ENCODE assay signal across 15 mouse cellular contexts in the genomic region with DNA sequence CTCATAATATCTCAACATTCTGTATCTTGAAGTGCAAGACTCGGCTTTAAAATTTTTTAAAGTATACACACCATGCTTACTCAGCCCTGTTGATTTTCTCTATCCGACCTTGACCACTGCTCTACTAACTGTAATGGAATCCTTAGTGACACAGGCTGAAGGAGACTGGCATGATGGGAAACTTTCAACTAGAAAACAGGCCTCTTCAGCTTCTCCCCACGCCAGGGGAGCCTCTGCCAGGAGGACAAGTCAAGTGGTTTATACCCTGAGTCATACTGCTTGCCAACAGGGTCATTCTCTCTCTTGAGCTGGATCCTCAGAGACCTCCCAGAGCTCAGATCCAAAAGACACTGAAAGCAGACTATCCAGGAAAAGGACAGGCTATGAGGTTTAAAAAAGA.
A peak's percentile ranks its signal among the peaks of the same experiment; 100 is the strongest.
DNase-seq lines count a peak whose midpoint lies in the region; ATAC-seq lines count a peak whose summit lies in the region.
"Had no signal": no experiment of that assay in that cellular context is flagged by ENCODE, and none has a peak within 500 bp of the region (broad histone marks: within the 10 kb centered on the region; RNA-seq: fewer than 3 reads in every experiment).

No protein-coding gene starts in this region.

- H3K27me3 ChIP-seq in forebrain, embryonic 10.5 days (ENCODE audit: poor library complexity, severe bottlenecking) = no peaks in the 10 kb centered on the region
- H3K27me3 ChIP-seq in forebrain, embryonic 12.5 days = no peaks in the 10 kb centered on the region
- no peaks in the 10 kb centered on the region for H3K27me3 ChIP-seq in kidney, embryonic 16.5 days (ENCODE audit: insufficient read depth, low read length)
- no peaks in the 10 kb centered on the region for H3K27me3 ChIP-seq in hindbrain, embryonic 14.5 days (ENCODE audit: control insufficient read depth, insufficient read depth, low read length)
- H3K27me3 ChIP-seq: stomach, embryonic 15.5 days had no signal

- H3K4me1 ChIP-seq in forebrain, embryonic 10.5 days = peaks cover 43% of the 10 kb centered on the region
- H3K4me1 ChIP-seq in forebrain, embryonic 12.5 days = peaks cover 36% of the 10 kb centered on the region
- H3K4me1 ChIP-seq in kidney, embryonic 16.5 days (ENCODE audit: insufficient read depth, low read length) = peaks cover 26% of the 10 kb centered on the region
- H3K4me1 ChIP-seq in hindbrain, embryonic 14.5 days (replicated peaks; ENCODE audit: control insufficient read depth, insufficient read depth, low read length) = peaks cover 38% of the 10 kb centered on the region

- no peak overlapping the region for H3K4me2 ChIP-seq in forebrain, embryonic 12.5 days
- no peak overlapping the region for H3K4me2 ChIP-seq in kidney, embryonic 16.5 days (replicated peaks; ENCODE audit: low read depth, low read length)
- no peak overlapping the region for H3K4me2 ChIP-seq in hindbrain, embryonic 14.5 days (replicated peaks)
- H3K4me2 ChIP-seq: stomach, embryonic 15.5 days had no signal

- no peak for DNase-seq in forebrain, embryonic 10.5 days (ENCODE audit: extremely low spot score, low spot score)
- DNase-seq in kidney, postnatal 10 days = no peak
- peak; percentile 2 for DNase-seq in adrenal gland, adult 8-10 months
- DNase-seq in hindbrain, embryonic 14.5 days (ENCODE audit: low spot score) = no peak
- DNase-seq in liver = no peak
- DNase-seq in right cerebral cortex, postnatal 4 days = no peak
- DNase-seq: B cell, adult 2 months; embryo, embryonic 11 days; heart, postnatal 36 days; liver, postnatal 0 days; retina, postnatal 1 day had no signal

- H3K9ac ChIP-seq in forebrain, embryonic 12.5 days = no peak overlapping the region
- no peak overlapping the region for H3K9ac ChIP-seq in kidney, embryonic 16.5 days (replicated peaks; ENCODE audit: low read length)
- no peak overlapping the region for H3K9ac ChIP-seq in hindbrain, embryonic 14.5 days
- H3K9ac ChIP-seq: liver, postnatal 0 days; stomach, embryonic 15.5 days had no signal

- ATAC-seq in forebrain, embryonic 12.5 days (ENCODE audit: low FRiP score) = no peak
- peak; percentile 28; the same call in 1 of the 2 replicates for ATAC-seq in kidney, embryonic 16.5 days (ENCODE audit: low FRiP score, low TSS enrichment)
- ATAC-seq in hindbrain, embryonic 14.5 days (ENCODE audit: low FRiP score) = no peak
- ATAC-seq: liver, postnatal 0 days had no signal

- H3K27ac ChIP-seq in forebrain, embryonic 10.5 days = peak overlapping the region; percentile 87; the same call in 1 of the 2 replicates
- no peak overlapping the region for H3K27ac ChIP-seq in forebrain, embryonic 12.5 days
- H3K27ac ChIP-seq in kidney, embryonic 16.5 days (ENCODE audit: low read length) = no peak overlapping the region
- H3K27ac ChIP-seq in hindbrain, embryonic 14.5 days = peak overlapping the region; percentile 60
- H3K27ac ChIP-seq: kidney, postnatal 0 days; stomach, embryonic 15.5 days had no signal

- no peaks in the 10 kb centered on the region for H3K9me3 ChIP-seq in forebrain, embryonic 10.5 days
- no peaks in the 10 kb centered on the region for H3K9me3 ChIP-seq in forebrain, embryonic 12.5 days
- no peaks in the 10 kb centered on the region for H3K9me3 ChIP-seq in kidney, embryonic 16.5 days (ENCODE audit: low read length)
- H3K9me3 ChIP-seq in hindbrain, embryonic 14.5 days (ENCODE audit: control insufficient read depth, low read length) = no peaks in the 10 kb centered on the region
- H3K9me3 ChIP-seq: stomach, embryonic 15.5 days had no signal

- H3K36me3 ChIP-seq in forebrain, embryonic 10.5 days (replicated peaks) = peaks cover 62% of the 10 kb centered on the region
- peaks cover 45% of the 10 kb centered on the region for H3K36me3 ChIP-seq in forebrain, embryonic 12.5 days (replicated peaks)
- peaks cover 19% of the 10 kb centered on the region for H3K36me3 ChIP-seq in kidney, embryonic 16.5 days (ENCODE audit: insufficient read depth, low read length)
- H3K36me3 ChIP-seq in hindbrain, embryonic 14.5 days (replicated peaks; ENCODE audit: control insufficient read depth, insufficient read depth) = peaks cover 35% of the 10 kb centered on the region
- H3K36me3 ChIP-seq: stomach, embryonic 15.5 days had no signal

- whole genome bisulfite sequencing in forebrain, embryonic 10.5 days = 86% methylated on average over 3 of the region's 3 CpGs
- WGBS in forebrain, embryonic 12.5 days = 87% methylated on average over 3 of the region's 3 CpGs
- WGBS in kidney, embryonic 16.5 days = 71% methylated on average over 3 of the region's 3 CpGs
- 80% methylated on average over 3 of the region's 3 CpGs for WGBS in hindbrain, embryonic 14.5 days

- H3K4me3 ChIP-seq in forebrain, embryonic 10.5 days = no peak overlapping the region
- H3K4me3 ChIP-seq in forebrain, embryonic 12.5 days (replicated peaks) = no peak overlapping the region
- no peak overlapping the region for H3K4me3 ChIP-seq in kidney, embryonic 16.5 days (ENCODE audit: low read length)
- no peak overlapping the region for H3K4me3 ChIP-seq in hindbrain, embryonic 14.5 days (replicated peaks; ENCODE audit: low read length)
- H3K4me3 ChIP-seq: stomach, embryonic 15.5 days had no signal

Comparison
In these comparisons a context has a peak if more than half of its experiments do, and no peak if none do; other contexts are left out.
1. H3K27ac ChIP-seq: peak in forebrain, embryonic 10.5 days (single experiment) and hindbrain, embryonic 14.5 days (single experiment); none in forebrain, embryonic 12.5 days (single experiment) and kidney, embryonic 16.5 days (single experiment).